Mouse (Mus musculus) neural tube, embryonic 14.5 days (tissue): Measurements from ENCODE around the gene Fcho2. TPM values are rescaled to one million over a fixed set of nuclear protein-coding genes. Genes with fewer than 3 reads are reported as not detected.

Experiments
- ATAC-seq: fragments of 200-750 bp; cut with Nextera tagmentation; 2 replicates; pipeline ENCODE4 v1.8.0; 2017; ENCODE audit warnings: low read depth, mild to moderate bottlenecking, moderate TSS enrichment, moderate library complexity
- H3K27ac ChIP-seq: fragments of 300-500 bp; sonication (generic); 2 replicates; pipeline ENCODE4 v1.5.1; 2014; ENCODE audit warnings: low read depth, mild to moderate bottlenecking, control low read depth, low read length, moderate library complexity, mixed read lengths
- H3K27me3 ChIP-seq: fragments of 300-500 bp; sonication (generic); 2 replicates; pipeline ENCODE4 v1.6.1; 2014; ENCODE audit warnings: low read length; ENCODE audit not compliant: control insufficient read depth, insufficient read depth
- H3K36me3 ChIP-seq: fragments of 300-500 bp; sonication (generic); 2 replicates; pipeline ENCODE4 v1.6.1; 2014; ENCODE audit warnings: low read length, mixed read lengths; ENCODE audit not compliant: control insufficient read depth, insufficient read depth
- H3K4me1 ChIP-seq: fragments of 300-500 bp; sonication (generic); 2 replicates; pipeline ENCODE4 v1.6.1; 2014; ENCODE audit warnings: low read length; ENCODE audit not compliant: control insufficient read depth, insufficient read depth
- H3K4me2 ChIP-seq: fragments of 300-500 bp; sonication (generic); 2 replicates; pipeline ENCODE4 v1.6.1; 2014; ENCODE audit warnings: mild to moderate bottlenecking, low read depth, low read length, control low read depth
- H3K4me3 ChIP-seq: fragments of 300-500 bp; sonication (generic); 2 replicates; pipeline ENCODE4 v1.5.1; 2014; ENCODE audit warnings: low read depth, low read length, control low read depth, mixed read lengths
- H3K9ac ChIP-seq: fragments of 300-500 bp; sonication (generic); replicated peaks from 2 replicates; pipeline ENCODE4 v1.6.1; 2014; ENCODE audit warnings: low read depth, mild to moderate bottlenecking, control low read depth, low read length, mixed read lengths
- H3K9me3 ChIP-seq: fragments of 300-500 bp; sonication (generic); 2 replicates; pipeline ENCODE4 v1.6.1; 2016; ENCODE audit warnings: low read length; ENCODE audit not compliant: control insufficient read depth
- WGBS: fragments of 180-500 bp; shearing (Covaris S2); extraction: QIAGEN DNeasy Blood & Tissue Kit; methylation state at CpG from one replicate; pipeline ENCODE4 v1.1.7; 2014; 5-methylcytosine and 5-hydroxymethylcytosine counted together
- polyA plus RNA-seq: library from polyadenylated mRNA; unstranded; fragments of >200 nt; fragmentation: Nextera tagmentation; extraction: Ambion mirVana; gene quantifications from 2 replicates; pipeline ENCODE4 v1.2.1, GENCODE M21; 2014

Gene Fcho2
- 28.3 and 30.4 TPM in 2 replicates for polyA plus RNA-seq

DNA sequence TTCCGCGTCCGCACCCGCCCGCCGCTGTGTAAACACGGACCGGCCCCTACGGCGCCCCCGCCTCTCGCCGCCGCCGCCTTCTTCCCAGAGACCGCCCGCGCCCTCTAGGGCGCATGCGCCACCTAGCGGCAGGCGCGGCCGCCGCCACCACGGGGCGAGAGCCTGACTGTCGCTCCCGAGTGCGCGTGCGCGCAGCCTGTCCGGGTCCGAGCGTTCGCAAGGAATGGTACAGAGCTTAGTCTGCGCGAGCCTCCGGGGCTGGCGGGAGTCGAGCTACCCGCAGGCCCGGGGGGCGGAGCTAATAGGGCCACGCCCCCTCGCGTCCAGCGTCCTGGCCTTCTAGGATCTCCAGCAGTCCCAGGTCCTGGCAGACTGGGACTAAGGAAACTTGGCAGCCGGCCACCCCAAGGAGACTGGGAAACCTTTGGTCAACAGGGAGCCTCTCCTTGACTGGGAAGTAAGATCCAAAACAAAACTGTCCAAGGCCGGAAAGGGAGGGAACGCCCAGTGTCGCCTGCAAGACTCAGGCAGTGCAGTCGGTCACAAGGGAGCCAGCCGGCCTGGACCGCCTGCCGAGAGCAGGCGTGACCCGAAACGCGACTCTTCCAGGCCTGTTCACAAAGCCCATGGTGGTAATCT lies at the start of gene Fcho2:
Gene Fcho2, minus strand, starts transcription at position 303 of the 639 bp plus-strand sequence.
- Histone ChIP-seq H3K9me3 (no peaks in the 10 kb centered on the region), H3K9ac (peak within 1 kb of the TSS; percentile 87), H3K27ac (peak within 1 kb of the TSS; percentile 90), H3K36me3 (no peaks in the 10 kb centered on the region), H3K4me2 (peak within 1 kb of the TSS; percentile 57), H3K4me3 (peak within 1 kb of the TSS; percentile 89), H3K27me3 (no peaks in the 10 kb centered on the region), H3K4me1 (no peaks in the 10 kb centered on the region)
- WGBS: under 1% methylated on average over 48 of the region's 61 CpGs
- peak; percentile 97 for ATAC-seq

DNA sequence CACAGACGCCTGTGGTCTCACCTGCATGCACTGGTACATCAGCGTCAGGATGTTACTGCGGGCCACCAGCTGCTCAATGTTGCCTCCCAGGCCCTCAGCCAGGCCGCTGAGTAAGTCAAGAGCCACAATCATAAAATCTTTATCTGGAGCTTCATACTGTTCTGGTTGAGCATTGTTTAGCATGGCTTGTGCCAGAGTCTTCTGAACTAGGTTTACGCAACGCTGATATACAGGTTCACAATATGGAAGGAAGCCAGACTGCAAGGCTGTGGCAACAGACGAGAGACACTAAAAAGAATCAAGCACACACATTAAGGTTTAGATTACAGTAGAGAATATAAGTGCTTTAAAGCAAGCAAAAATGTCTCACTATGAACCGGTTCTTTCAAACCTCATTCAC lies 40.0 kb upstream of the Fcho2 start:
- Histone ChIP-seq H3K27ac (no peak overlapping the region), H3K4me1 (no peaks in the 10 kb centered on the region), H3K36me3 (peaks cover 64% of the 10 kb centered on the region), H3K9me3 (no peaks in the 10 kb centered on the region), H3K4me2 (no peak overlapping the region), H3K27me3 (no peaks in the 10 kb centered on the region), H3K4me3 (no peak overlapping the region), H3K9ac (no peak overlapping the region)
- ATAC-seq: no peak
- 94% methylated on average over 8 of the region's 8 CpGs for WGBS

DNA sequence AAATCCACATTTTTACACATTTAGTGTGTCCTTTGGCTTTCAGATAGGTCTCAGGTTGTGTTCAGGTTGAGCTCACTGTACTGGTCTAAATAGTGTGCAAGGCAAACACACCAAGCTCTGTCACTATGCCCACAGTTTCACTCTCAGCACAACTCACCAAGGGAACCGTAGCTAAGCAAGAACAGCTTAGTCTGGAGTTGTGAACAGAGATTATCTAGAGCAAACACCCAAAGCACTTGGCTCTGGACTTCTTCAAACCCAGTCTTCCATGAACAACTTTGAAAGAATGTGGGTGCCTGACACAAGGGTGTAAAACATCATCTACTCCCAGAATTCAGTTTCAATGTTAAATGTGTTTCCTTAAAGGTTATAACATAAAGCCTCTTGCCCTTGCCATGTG lies 30.5 kb upstream of the Fcho2 start:
- no peak for ATAC-seq
- Histone ChIP-seq H3K4me2 (no peak overlapping the region), H3K4me1 (no peaks in the 10 kb centered on the region), H3K9ac (no peak overlapping the region), H3K9me3 (no peaks in the 10 kb centered on the region), H3K4me3 (no peak overlapping the region), H3K27ac (no peak overlapping the region), H3K36me3 (peaks cover 40% of the 10 kb centered on the region), H3K27me3 (no peaks in the 10 kb centered on the region)
- WGBS: 81% methylated on average over 1 of the region's 1 CpGs

DNA sequence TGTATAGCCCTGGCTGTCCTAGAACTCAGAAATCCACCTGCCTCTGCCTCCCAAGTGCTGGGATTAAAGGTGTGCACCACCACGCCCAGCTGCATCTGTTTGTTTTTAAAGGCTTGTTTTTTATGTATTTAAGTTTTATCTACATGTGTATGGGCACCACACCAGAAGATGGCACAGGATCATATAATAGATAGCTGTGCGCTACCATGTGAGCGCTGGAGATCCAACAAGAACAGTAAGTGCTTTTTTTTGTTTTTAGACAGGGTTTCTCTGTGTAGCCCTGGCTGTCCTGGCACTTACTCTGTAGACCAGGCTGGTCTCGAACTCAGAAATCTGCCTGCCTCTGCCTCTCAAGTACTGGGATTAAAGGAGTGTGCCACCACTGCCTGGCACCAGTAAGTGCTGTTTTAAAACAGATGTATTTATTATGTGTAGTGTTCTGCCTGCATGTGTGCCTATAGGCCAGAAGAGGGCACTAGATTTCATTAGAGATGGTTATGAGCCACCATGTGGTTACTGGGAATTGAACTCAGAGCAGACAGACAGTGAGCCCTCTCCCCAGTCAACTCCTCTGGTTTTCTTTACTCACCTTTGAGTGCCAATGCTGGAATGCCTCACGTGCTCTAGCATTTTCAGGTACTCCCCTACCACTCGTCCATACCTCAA lies 21.3 kb upstream of the Fcho2 start:
- Histone ChIP-seq H3K4me3 (no peak overlapping the region), H3K36me3 (peaks cover 22% of the 10 kb centered on the region; the same call in 1 of the 2 replicates), H3K4me2 (no peak overlapping the region), H3K9me3 (no peaks in the 10 kb centered on the region), H3K27me3 (no peaks in the 10 kb centered on the region), H3K9ac (no peak overlapping the region), H3K27ac (no peak overlapping the region), H3K4me1 (no peaks in the 10 kb centered on the region)
- ATAC-seq: peak; percentile 25; the same call in 1 of the 2 replicates
- 87% methylated on average over 6 of the region's 6 CpGs for WGBS

DNA sequence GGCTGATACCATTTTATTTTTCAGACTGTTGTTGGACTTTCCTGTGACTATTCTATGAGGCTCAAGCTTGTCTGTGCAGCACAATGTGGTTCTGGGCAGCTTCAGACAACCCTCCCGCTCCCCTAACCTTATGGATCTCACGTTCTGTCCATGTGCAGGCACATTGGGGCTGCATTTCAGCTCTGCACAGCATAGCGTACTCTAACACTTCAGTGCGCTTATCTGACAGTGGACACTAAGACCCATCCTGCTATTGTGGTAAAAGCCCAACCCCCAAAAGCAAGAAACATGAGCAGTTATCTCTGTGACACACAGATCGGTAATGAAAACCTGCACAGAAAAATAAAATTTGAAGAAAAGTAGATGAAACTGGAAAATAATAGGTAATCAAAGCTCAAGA lies 20.5 kb upstream of the Fcho2 start:
- Histone ChIP-seq H3K27ac (no peak overlapping the region), H3K27me3 (no peaks in the 10 kb centered on the region), H3K4me1 (no peaks in the 10 kb centered on the region), H3K9ac (no peak overlapping the region), H3K4me2 (no peak overlapping the region), H3K9me3 (no peaks in the 10 kb centered on the region), H3K36me3 (peaks cover 19% of the 10 kb centered on the region; the same call in 1 of the 2 replicates), H3K4me3 (no peak overlapping the region)
- no peak for ATAC-seq
- 93% methylated on average over 5 of the region's 5 CpGs for WGBS

DNA sequence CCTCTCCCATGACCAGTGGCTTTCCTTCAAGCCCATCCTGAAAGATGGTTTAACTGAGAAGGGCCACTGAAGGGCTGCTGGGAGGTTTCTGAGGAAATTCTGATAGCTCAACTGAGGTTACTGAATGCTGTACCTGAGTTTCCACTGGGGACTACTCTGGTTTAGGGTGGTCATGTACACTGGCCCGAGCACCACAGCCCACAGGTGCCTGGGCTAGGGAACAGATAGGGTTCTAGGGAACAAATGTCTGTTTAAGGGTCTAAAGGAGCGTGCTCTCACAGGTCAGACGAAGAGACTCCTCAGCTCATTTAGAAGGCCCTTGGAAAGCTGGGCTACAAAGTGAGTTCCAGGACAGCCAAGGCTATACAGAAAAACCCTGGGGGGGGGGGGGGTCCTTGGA lies 19.5 kb upstream of the Fcho2 start:
- no peak overlapping the region for H3K9ac ChIP-seq
- no peak overlapping the region for H3K4me3 ChIP-seq
- no peak overlapping the region for H3K4me2 ChIP-seq
- no peaks in the 10 kb centered on the region for H3K27me3 ChIP-seq
- no peaks in the 10 kb centered on the region for H3K4me1 ChIP-seq
- no peak for ATAC-seq
- no peaks in the 10 kb centered on the region for H3K9me3 ChIP-seq
- no peak overlapping the region for H3K27ac ChIP-seq
- 78% methylated on average over 3 of the region's 3 CpGs for WGBS
- peaks cover 13% of the 10 kb centered on the region; the same call in 1 of the 2 replicates for H3K36me3 ChIP-seq

DNA sequence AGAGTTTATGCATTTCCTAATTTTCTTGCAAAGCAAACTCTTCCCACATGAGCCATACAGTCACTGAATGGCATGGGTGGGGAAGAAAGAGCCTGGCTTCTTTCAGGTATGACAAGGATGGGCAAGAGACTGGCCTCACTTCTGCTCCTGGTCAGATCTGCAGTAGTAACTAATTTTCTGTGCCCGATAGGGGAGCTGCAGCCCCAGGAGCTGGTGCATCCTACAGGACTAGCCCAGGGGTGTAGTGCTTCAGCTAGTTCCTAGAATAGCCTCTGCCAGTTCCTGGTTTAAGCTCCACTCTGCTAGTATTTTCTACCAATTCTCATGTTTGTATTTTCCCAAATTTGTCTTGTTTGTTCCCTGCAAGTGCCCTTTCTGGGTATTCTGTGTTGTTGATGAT lies 18.9 kb upstream of the Fcho2 start:
- H3K9ac ChIP-seq: no peak overlapping the region
- no peak overlapping the region for H3K27ac ChIP-seq
- no peaks in the 10 kb centered on the region for H3K9me3 ChIP-seq
- ATAC-seq: no peak
- no peak overlapping the region for H3K4me3 ChIP-seq
- H3K4me1 ChIP-seq: no peaks in the 10 kb centered on the region
- H3K4me2 ChIP-seq: no peak overlapping the region
- no peaks in the 10 kb centered on the region for H3K27me3 ChIP-seq
- H3K36me3 ChIP-seq: 0 out of 2 replicates have a peak, but pooled peaks cover 11% of the 10 kb centered on the region
- 73% methylated on average over 1 of the region's 1 CpGs for WGBS

DNA sequence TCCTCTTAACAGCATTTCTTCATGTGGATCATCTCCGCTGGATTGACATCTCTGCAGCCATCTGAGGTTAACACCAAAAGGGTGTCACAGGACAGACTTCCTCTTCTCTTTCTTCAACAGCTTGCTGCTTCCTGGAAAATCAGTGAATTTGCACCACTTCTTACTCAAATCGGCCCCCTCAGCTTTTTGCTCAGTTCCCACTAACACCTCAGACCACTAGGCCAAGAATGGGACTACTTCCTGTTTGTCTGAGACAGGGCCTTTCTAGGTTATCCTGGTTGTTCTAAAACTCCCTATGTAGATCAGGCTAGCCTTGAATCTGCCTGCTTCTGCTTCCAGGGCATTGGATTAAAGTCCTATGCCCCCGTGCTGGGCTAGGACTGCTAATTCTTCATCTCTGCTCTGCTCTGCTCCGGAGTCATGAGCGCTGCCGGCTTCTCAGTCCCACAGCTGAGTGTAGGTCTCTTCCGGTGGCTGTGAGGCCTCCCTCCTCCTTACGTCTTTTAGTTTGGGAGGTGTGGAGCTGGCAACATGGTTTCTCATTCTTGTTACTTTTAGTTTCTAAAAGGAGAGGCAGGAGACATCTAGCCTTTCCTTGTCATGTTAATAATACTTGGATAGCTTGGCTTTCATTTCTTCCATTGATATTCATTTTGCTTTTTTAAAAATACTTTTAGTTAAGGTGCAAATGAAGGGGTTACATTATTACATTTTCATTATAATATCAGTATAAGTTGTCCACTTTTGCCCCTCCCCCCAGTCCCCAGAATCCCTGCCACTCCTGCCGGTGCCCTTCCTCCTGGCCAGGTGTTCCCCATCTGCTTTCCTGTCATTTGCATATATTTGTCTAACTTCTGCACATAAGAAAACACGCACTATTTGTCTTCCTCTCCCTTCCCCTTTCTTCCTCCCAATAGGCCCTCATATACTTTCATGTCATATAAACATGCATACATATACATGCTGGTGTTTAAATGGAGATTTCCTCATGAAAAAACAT lies 17.5 kb upstream of the Fcho2 start:
- H3K4me1 ChIP-seq: no peaks in the 10 kb centered on the region
- H3K4me2 ChIP-seq: no peak overlapping the region
- no peaks in the 10 kb centered on the region for H3K9me3 ChIP-seq
- H3K36me3 ChIP-seq: 0 out of 2 replicates have a peak, but pooled peaks cover 4% of the 10 kb centered on the region
- H3K27ac ChIP-seq: no peak overlapping the region
- H3K9ac ChIP-seq: no peak overlapping the region
- H3K4me3 ChIP-seq: no peak overlapping the region
- ATAC-seq: no peak
- no peaks in the 10 kb centered on the region for H3K27me3 ChIP-seq
- 85% methylated on average over 10 of the region's 10 CpGs for WGBS
